Mouse (Mus musculus) adrenal gland, postnatal 14 days (tissue): ENCODE measurements around the gene Nisch. TPM values are rescaled to one million over a fixed set of nuclear protein-coding genes. Genes with fewer than 3 reads are reported as not detected.

Experiments used
- DNase-seq: peaks from one replicate; pipeline ENCODE4 v3.0.0; 2021; ENCODE audit warnings: mixed read lengths
- total RNA-seq: library from RNA; stranded (reverse); gene quantifications from 2 replicates; pipeline ENCODE4 v1.2.3, GENCODE M21; 2021

Nisch gene
- total RNA-seq, 1 experiment from 2014 or later = 269 TPM

DNA sequence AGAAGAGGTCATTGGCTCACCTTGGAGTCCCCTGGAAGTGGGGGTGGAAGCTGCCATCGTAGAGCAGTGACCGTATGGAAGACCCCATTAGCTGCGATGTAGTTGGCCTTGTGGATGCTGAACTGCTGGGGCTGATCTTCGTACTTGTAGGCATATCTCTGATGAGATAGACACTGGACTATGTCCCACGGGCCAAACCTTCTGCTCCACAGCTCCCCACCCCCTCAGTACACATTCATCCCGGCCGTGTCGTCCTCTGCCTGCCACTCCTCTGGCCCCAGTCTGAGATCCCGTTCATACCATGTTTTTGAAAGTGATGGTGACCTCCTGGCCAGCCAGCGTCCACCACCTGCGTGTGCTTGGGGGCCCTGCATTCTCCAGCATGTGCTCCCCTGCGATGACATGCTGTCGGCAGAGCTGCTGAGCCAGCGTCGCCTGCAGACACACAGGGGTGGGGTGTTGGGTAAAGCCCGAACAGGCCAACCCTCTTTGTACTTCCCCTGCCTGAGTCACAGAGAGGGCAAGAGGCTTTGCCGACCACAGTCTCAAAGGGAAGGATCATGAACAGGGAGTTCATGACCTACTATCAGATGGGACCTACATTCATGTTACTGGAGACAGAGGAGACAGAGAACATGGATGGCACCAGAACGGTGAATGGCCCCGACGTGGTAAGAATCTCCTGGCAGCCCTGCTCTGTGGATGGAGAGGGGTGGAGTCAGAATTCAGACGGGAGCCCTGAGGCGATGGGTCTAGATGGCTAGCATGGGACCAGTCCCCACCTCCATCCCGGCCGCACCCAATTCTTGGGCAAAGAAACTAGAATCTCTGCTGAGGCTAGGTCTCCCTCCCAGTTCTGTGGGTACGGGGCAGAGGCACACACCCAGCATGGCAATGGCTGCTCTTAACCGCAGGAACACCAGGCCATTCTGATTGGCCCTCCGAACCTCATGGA, 56.3 kb downstream of the Nisch start:
- DNase-seq = no peak

GRCm38 (mm10) chr14:31145694-31146093, 71.1 kb downstream of the Nisch start:
- DNase-seq = no peak

- peak; percentile 2 for DNase-seq
Measured at GRCm38 (mm10) chr14:31141011-31141410, 75.7 kb downstream of the Nisch start.

- peak; percentile 2 for DNase-seq
Measured at GRCm38 (mm10) chr14:31140141-31140540, 76.6 kb downstream of the Nisch start.

DNA sequence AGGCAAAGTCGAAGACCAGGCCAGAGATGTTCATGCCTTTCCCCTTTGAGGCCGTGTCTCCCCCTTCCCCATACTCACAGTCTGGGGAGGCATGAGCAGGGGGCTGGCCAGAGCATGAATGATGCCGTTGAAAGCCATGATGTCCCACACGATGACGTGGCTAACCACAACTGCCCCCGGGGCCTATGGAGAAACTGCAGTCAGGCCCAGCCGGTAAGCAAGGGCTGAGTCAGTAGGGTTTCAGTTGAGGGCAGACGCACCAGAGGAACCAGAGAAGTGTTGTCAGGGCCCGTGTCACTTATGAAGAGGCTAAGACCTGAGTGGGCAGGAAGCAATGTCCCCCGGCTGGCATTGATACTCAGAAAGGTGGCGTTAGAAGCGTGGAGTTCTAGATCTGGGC, 77.1 kb downstream of the Nisch start:
- no peak for DNase-seq

GRCm38 (mm10) chr14:31138897-31139429, 77.8 kb downstream of the Nisch start:
- peak; percentile 49 for DNase-seq

- DNase-seq = no peak
Measured at GRCm38 (mm10) chr14:31138219-31138896, 78.4 kb downstream of the Nisch start.

- DNase-seq = peak; percentile 57
Measured at GRCm38 (mm10) chr14:31137791-31138190, 79.0 kb downstream of the Nisch start.

DNA sequence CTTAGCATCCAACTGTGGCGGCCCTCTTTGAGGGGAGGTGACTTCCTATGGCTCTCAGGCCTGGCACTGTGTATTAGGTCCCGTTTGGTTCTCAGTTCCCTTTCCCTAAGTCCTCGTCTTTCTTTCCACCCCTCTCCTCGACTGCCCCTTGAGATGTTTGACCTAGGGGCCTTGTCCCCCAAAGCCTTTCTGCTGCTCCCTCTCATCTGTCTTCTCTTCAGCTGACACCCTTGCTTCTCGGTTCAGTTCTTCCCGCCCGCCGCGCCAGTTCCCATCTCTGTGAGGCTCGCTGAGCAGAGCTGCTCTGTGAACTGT, 79.5 kb downstream of the Nisch start:
- no peak for DNase-seq

DNA sequence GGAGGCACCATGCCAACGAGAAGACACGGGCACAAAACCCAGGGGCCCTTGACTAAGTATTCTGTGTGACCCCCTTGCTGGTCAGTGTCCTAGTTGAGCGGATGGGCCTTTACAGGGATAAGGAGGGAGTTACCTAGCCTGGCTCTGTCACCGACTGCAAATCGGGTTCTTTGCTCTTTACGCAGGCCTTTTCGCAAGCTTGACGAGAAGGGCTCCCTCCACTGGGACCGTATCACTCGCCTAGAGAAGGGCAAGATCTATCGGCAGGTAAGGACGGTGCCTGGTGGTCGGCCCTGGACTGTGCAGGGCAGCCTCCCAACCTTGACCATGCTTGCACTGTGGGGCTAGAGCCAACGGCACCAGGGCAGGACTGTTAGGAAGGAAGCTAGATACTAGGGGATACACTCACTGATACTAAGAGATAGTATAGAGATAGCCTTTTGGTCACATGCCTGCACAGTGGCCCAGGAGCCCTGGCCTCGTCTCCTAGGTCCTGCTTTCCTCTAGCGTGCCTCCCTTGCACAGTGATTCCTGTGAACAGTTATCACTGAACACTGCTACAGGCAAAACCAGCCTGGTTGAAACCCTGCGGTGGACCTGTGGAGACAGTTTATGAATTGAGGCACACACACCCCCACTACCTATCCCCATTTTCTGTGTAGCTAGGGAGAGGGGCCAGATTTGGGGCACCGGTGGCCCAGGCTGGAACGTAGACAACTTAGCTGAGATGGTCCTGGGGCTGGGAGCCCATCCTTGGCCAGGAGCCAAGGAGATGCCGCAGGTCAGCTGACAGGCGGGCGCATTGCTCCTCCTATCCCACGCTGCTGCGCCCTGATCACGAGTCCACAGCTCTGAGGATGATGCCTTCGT, 80.1 kb downstream of the Nisch start:
- no peak for DNase-seq

DNA sequence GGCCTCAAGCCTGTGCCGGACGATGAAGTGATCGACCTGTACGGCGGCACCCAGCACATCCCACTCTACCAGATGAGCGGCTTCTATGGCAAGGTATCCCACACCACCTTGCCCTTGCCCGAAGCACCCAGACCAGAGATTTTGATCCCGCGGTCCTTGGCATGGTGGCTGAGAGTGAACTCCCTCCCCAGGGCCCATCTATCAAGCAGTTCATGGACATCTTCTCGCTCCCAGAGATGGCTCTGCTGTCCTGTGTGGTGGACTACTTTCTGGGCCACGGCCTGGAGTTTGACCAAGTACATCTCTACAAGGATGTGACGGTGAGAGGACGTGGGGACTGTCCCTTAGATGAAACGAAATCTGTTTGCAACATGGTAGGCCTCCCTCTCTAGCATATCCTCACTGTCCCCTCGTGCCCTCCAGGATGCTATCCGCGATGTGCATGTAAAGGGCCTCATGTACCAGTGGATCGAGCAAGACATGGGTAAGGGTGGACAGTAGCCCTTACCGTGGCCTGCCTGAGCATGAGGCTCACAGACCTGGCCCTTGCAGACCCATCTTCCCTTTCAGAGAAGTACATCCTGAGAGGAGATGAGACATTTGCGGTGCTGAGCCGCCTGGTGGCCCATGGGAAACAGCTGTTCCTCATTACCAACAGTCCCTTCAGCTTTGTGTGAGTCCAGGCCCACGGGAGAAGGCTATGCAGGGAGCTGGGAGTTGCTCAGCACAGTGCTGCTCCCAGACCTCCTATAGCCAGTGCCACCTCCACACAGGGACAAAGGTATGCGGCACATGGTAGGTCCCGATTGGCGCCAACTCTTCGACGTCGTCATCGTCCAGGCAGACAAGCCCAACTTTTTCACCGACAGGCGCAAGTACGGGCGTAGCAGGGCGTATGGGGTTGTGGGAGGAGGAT, 81.0 kb downstream of the Nisch start:
- DNase-seq = no peak

GRCm38 (mm10) chr14:31134015-31135000, 82.4 kb downstream of the Nisch start:
- peak; percentile 44 for DNase-seq

DNA sequence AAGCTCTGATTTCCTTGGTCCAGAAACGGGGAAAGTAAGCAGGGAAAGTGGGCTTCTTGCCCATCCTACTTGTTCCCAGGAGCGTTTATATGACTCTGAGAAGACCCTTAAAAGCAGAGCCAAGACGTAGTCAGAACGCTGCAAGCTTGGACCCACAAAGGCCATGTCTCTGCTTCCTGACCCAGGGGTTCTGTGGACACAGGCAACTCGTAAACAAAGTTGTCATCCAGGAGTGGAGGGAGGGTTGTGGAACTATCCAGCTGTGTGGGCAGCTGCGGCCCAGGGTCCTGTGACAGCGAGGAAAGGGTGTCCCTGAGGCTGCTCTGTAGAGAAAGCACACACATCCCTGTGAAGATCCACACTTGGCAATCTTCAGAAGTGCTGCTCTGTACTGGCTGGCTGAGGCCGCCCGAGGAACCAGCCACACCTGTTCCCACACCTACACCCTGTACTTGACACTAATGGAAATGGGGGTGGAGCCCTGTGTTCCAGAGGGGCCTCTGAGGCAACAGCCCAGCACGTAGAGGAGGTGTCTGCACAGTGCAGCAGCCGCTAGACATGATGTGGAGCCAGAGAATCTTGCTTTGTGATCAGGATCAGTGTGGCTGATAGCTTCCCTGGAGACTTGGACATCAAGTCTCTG, 83.6 kb downstream of the Nisch start:
- DNase-seq = no peak

DNA sequence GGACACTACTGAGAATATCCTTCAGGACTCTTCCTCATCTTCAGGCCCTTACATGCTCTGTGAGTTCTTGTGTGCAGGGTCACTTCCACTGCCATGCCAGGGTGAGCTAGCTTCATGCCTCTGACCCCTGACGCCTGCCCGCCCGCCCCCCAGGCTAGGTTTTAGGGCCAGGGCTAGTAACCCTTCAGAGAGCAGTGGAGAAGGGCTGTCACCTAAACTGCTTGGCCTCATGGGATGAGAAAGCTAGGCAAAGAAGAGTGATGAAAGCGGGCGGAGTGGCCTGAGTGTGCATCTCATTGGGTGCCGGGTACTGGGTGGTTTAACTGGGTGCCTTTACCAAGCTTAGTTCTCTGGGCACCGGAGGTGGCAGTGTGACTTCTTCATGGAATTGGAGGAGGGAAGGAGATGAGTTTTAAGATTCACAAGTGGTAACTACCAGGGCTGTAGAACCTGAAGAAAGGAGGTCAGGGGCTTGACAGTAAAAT, 84.2 kb downstream of the Nisch start:
- DNase-seq = no peak

DNA sequence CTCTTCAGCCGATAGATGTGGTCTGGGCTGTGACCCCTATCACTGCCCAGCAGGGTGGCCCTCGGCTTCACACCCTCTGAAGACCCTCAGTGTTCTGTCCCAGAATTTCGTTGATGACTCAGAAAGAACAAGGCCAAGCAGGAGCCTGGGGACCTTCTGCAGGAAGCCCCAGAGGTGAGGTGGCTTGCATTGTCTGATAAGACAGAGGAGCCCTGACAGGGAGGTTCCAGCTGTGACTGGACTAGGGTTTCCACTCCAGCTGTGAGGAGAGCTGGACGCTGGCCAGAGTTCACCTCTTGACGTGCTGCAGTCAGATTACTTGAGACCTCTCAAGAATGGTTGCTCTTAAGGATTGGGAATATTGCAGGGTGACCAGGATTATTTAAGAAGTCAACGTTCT, 84.7 kb downstream of the Nisch start:
- peak; percentile 43 for DNase-seq

- no peak for DNase-seq
Measured at GRCm38 (mm10) chr14:31131272-31131821, 85.4 kb downstream of the Nisch start.

- DNase-seq = peak; percentile 94
Measured at GRCm38 (mm10) chr14:31130236-31131220, 86.2 kb downstream of the Nisch start, which contains the start of gene Nt5dc2. Gene Nt5dc2, plus strand, starts transcription at chr14:31131053.
